Mouse (Mus musculus) kidney, adult 18-20 months (tissue): Measurements from ENCODE around the gene Cntn4.

Experiments used
- DNase-seq: peaks from one replicate; pipeline ENCODE4 v3.0.0; 2021

Gene Cntn4

GRCm38 (mm10) chr6:106097856-106098255 lies 420.4 kb downstream of the Cntn4 start:
- DNase-seq, result no peak

GRCm38 (mm10) chr6:106118523-106119081 lies 441.1 kb downstream of the Cntn4 start:
- no peak for DNase-seq

- no peak for DNase-seq
These were observed 476.1 kb downstream of the Cntn4 start for GRCm38 (mm10) chr6:106153530-106153929.

- DNase-seq, result no peak
These were observed 477.9 kb downstream of the Cntn4 start for GRCm38 (mm10) chr6:106155362-106155761.

GRCm38 (mm10) chr6:106177546-106177945 lies 500.1 kb downstream of the Cntn4 start:
- no peak for DNase-seq

GRCm38 (mm10) chr6:106181596-106181995 lies 504.1 kb downstream of the Cntn4 start:
- no peak for DNase-seq

- no peak for DNase-seq
These were observed 523.5 kb downstream of the Cntn4 start for GRCm38 (mm10) chr6:106200974-106201373.

GRCm38 (mm10) chr6:106207401-106207800 lies 529.9 kb downstream of the Cntn4 start:
- no peak for DNase-seq

GRCm38 (mm10) chr6:106213071-106213470 lies 535.6 kb downstream of the Cntn4 start:
- no peak for DNase-seq

- DNase-seq, result no peak
These were observed 559.8 kb downstream of the Cntn4 start for GRCm38 (mm10) chr6:106237046-106237948.

- DNase-seq, result no peak
These were observed 564.1 kb downstream of the Cntn4 start for GRCm38 (mm10) chr6:106241553-106241952.

GRCm38 (mm10) chr6:106263396-106263795 lies 585.9 kb downstream of the Cntn4 start:
- no peak for DNase-seq

GRCm38 (mm10) chr6:106265487-106265886 lies 588.0 kb downstream of the Cntn4 start:
- no peak for DNase-seq

- DNase-seq, result no peak
These were observed 588.8 kb downstream of the Cntn4 start for GRCm38 (mm10) chr6:106266304-106266703.

- DNase-seq, result no peak
These were observed 591.3 kb downstream of the Cntn4 start for GRCm38 (mm10) chr6:106268723-106269122.

- DNase-seq, result no peak
These were observed 599.7 kb downstream of the Cntn4 start for GRCm38 (mm10) chr6:106277139-106277538.

GRCm38 (mm10) chr6:106281621-106282020 lies 604.2 kb downstream of the Cntn4 start:
- no peak for DNase-seq

- DNase-seq, result no peak
These were observed 606.4 kb downstream of the Cntn4 start for GRCm38 (mm10) chr6:106283815-106284214.

GRCm38 (mm10) chr6:106299451-106299850 lies 622.0 kb downstream of the Cntn4 start:
- DNase-seq, result no peak

GRCm38 (mm10) chr6:106300179-106300578 lies 622.7 kb downstream of the Cntn4 start:
- no peak for DNase-seq

- DNase-seq, result no peak
These were observed 625.0 kb downstream of the Cntn4 start for GRCm38 (mm10) chr6:106302435-106302834.

GRCm38 (mm10) chr6:106328987-106329386 lies 651.5 kb downstream of the Cntn4 start:
- no peak for DNase-seq

- DNase-seq, result no peak
These were observed 652.2 kb downstream of the Cntn4 start for GRCm38 (mm10) chr6:106329636-106330035.

GRCm38 (mm10) chr6:106332466-106332865 lies 655.0 kb downstream of the Cntn4 start:
- DNase-seq, result no peak
